Mouse (Mus musculus): ENCODE data around the gene Fndc3b. TPM values are rescaled to one million over a fixed set of nuclear protein-coding genes. Genes with fewer than 3 reads are reported as not detected.

The Fndc3b gene
- polyA plus RNA-seq, 1 experiment from 2014 or later: 10.5 TPM

GRCm38 (mm10) chr3:27430621-27431263, 280.4 kb downstream of the Fndc3b start:
- no peak overlapping the region for H3K4me3 ChIP-seq (ENCODE audit: low read depth, low read length)
- no peaks in the 10 kb centered on the region; the same call in 1 of the 2 replicates for H3K36me3 ChIP-seq (replicated peaks; ENCODE audit: control insufficient read depth, insufficient read depth, low read depth, low read length)
- H3K27ac ChIP-seq (replicated peaks; ENCODE audit: low read depth, low read length): no peak overlapping the region
- no peaks in the 10 kb centered on the region for H3K9me3 ChIP-seq (replicated peaks; ENCODE audit: control insufficient read depth, low read length)
- no peaks in the 10 kb centered on the region for H3K27me3 ChIP-seq (ENCODE audit: control insufficient read depth, insufficient read depth, low read length)
- no peak overlapping the region for H3K9ac ChIP-seq (replicated peaks; ENCODE audit: low read length)
- ATAC-seq (replicated peaks; ENCODE audit: insufficient number of reproducible peaks, low FRiP score, low TSS enrichment, low read depth) (no peak), DNase-seq (ENCODE audit: low spot score) (no peak)
- 87% methylated on average over 13 of the region's 13 CpGs for WGBS
- H3K4me1 ChIP-seq (ENCODE audit: control insufficient read depth, insufficient read depth, low read length): no peaks in the 10 kb centered on the region
- H3K4me2 ChIP-seq (ENCODE audit: low read depth, low read length): no peak overlapping the region

- H3K27me3 ChIP-seq (ENCODE audit: control insufficient read depth, insufficient read depth, low read length): no peaks in the 10 kb centered on the region
- H3K9ac ChIP-seq (replicated peaks; ENCODE audit: low read length): no peak overlapping the region
- H3K4me1 ChIP-seq (ENCODE audit: control insufficient read depth, insufficient read depth, low read length): no peaks in the 10 kb centered on the region
- H3K9me3 ChIP-seq (replicated peaks; ENCODE audit: control insufficient read depth, low read length): no peaks in the 10 kb centered on the region
- 82% methylated on average over 6 of the region's 6 CpGs for WGBS
- DNase-seq (ENCODE audit: low spot score) (no peak), ATAC-seq (replicated peaks; ENCODE audit: insufficient number of reproducible peaks, low FRiP score, low TSS enrichment, low read depth) (no peak)
- H3K4me3 ChIP-seq (ENCODE audit: low read depth, low read length): no peak overlapping the region
- H3K4me2 ChIP-seq (ENCODE audit: low read depth, low read length): no peak overlapping the region
- no peak overlapping the region for H3K27ac ChIP-seq (replicated peaks; ENCODE audit: low read depth, low read length)
- H3K36me3 ChIP-seq (replicated peaks; ENCODE audit: control insufficient read depth, insufficient read depth, low read depth, low read length): no peaks in the 10 kb centered on the region; the same call in 1 of the 2 replicates
Observed at GRCm38 (mm10) chr3:27427406-27427805, 283.7 kb downstream of the Fndc3b start.

- no peak for ATAC-seq (replicated peaks; ENCODE audit: insufficient number of reproducible peaks, low FRiP score, low TSS enrichment, low read depth)
- WGBS: 90% methylated on average over 11 of the region's 11 CpGs
Observed at GRCm38 (mm10) chr3:27424049-27424667, 286.9 kb downstream of the Fndc3b start.

GRCm38 (mm10) chr3:27422521-27422920, 288.6 kb downstream of the Fndc3b start:
- no peak overlapping the region for H3K9ac ChIP-seq (replicated peaks; ENCODE audit: low read length)
- ATAC-seq (replicated peaks; ENCODE audit: insufficient number of reproducible peaks, low FRiP score, low TSS enrichment, low read depth) (no peak), DNase-seq (ENCODE audit: low spot score) (no peak)
- no peaks in the 10 kb centered on the region for H3K9me3 ChIP-seq (replicated peaks; ENCODE audit: control insufficient read depth, low read length)
- H3K36me3 ChIP-seq (replicated peaks; ENCODE audit: control insufficient read depth, insufficient read depth, low read depth, low read length): no peaks in the 10 kb centered on the region; the same call in 1 of the 2 replicates
- H3K4me2 ChIP-seq (ENCODE audit: low read depth, low read length): no peak overlapping the region
- no peaks in the 10 kb centered on the region for H3K4me1 ChIP-seq (ENCODE audit: control insufficient read depth, insufficient read depth, low read length)
- H3K27me3 ChIP-seq (ENCODE audit: control insufficient read depth, insufficient read depth, low read length): no peaks in the 10 kb centered on the region
- no peak overlapping the region for H3K4me3 ChIP-seq (ENCODE audit: low read depth, low read length)
- no peak overlapping the region for H3K27ac ChIP-seq (replicated peaks; ENCODE audit: low read depth, low read length)
- 89% methylated on average over 6 of the region's 6 CpGs for WGBS

More at GRCm38 (mm10) chr3:27424049-27424667, 286.9 kb downstream of the Fndc3b start:
- Histone ChIP-seq H3K4me1 (ENCODE audit: control insufficient read depth, insufficient read depth, low read length) (no peaks in the 10 kb centered on the region), H3K4me3 (ENCODE audit: low read depth, low read length) (no peak overlapping the region), H3K27me3 (ENCODE audit: control insufficient read depth, insufficient read depth, low read length) (no peaks in the 10 kb centered on the region), H3K9ac (replicated peaks; ENCODE audit: low read length) (no peak overlapping the region), H3K9me3 (replicated peaks; ENCODE audit: control insufficient read depth, low read length) (no peaks in the 10 kb centered on the region), H3K4me2 (ENCODE audit: low read depth, low read length) (no peak overlapping the region), H3K27ac (replicated peaks; ENCODE audit: low read depth, low read length) (no peak overlapping the region), H3K36me3 (replicated peaks; ENCODE audit: control insufficient read depth, insufficient read depth, low read depth, low read length) (no peaks in the 10 kb centered on the region; the same call in 1 of the 2 replicates)
- no peak for DNase-seq (ENCODE audit: low spot score)

GRCm38 (mm10) chr3:27421980-27422379, 289.1 kb downstream of the Fndc3b start:
- Histone ChIP-seq H3K36me3 (replicated peaks; ENCODE audit: control insufficient read depth, insufficient read depth, low read depth, low read length) (no peaks in the 10 kb centered on the region; the same call in 1 of the 2 replicates), H3K4me3 (ENCODE audit: low read depth, low read length) (no peak overlapping the region), H3K4me2 (ENCODE audit: low read depth, low read length) (no peak overlapping the region), H3K27me3 (ENCODE audit: control insufficient read depth, insufficient read depth, low read length) (no peaks in the 10 kb centered on the region), H3K9me3 (replicated peaks; ENCODE audit: control insufficient read depth, low read length) (no peaks in the 10 kb centered on the region), H3K27ac (replicated peaks; ENCODE audit: low read depth, low read length) (no peak overlapping the region), H3K4me1 (ENCODE audit: control insufficient read depth, insufficient read depth, low read length) (no peaks in the 10 kb centered on the region), H3K9ac (replicated peaks; ENCODE audit: low read length) (no peak overlapping the region)
- ATAC-seq (replicated peaks; ENCODE audit: insufficient number of reproducible peaks, low FRiP score, low TSS enrichment, low read depth): no peak
- DNase-seq (ENCODE audit: low spot score): no peak
- 68% methylated on average over 12 of the region's 12 CpGs for WGBS

- no peak for DNase-seq (ENCODE audit: low spot score)
- Histone ChIP-seq H3K27me3 (ENCODE audit: control insufficient read depth, insufficient read depth, low read length) (no peaks in the 10 kb centered on the region), H3K4me1 (ENCODE audit: control insufficient read depth, insufficient read depth, low read length) (no peaks in the 10 kb centered on the region), H3K36me3 (replicated peaks; ENCODE audit: control insufficient read depth, insufficient read depth, low read depth, low read length) (no peaks in the 10 kb centered on the region), H3K4me2 (ENCODE audit: low read depth, low read length) (no peak overlapping the region), H3K4me3 (ENCODE audit: low read depth, low read length) (no peak overlapping the region), H3K9me3 (replicated peaks; ENCODE audit: control insufficient read depth, low read length) (no peaks in the 10 kb centered on the region), H3K27ac (replicated peaks; ENCODE audit: low read depth, low read length) (no peak overlapping the region), H3K9ac (replicated peaks; ENCODE audit: low read length) (no peak overlapping the region)
- no peak for ATAC-seq (replicated peaks; ENCODE audit: insufficient number of reproducible peaks, low FRiP score, low TSS enrichment, low read depth)
- WGBS: 96% methylated on average over 8 of the region's 8 CpGs
Observed at GRCm38 (mm10) chr3:27418602-27419001, 292.5 kb downstream of the Fndc3b start.

- Histone ChIP-seq H3K4me1 (ENCODE audit: control insufficient read depth, insufficient read depth, low read length) (no peaks in the 10 kb centered on the region), H3K9ac (replicated peaks; ENCODE audit: low read length) (no peak overlapping the region), H3K27me3 (ENCODE audit: control insufficient read depth, insufficient read depth, low read length) (no peaks in the 10 kb centered on the region), H3K9me3 (replicated peaks; ENCODE audit: control insufficient read depth, low read length) (no peaks in the 10 kb centered on the region), H3K4me2 (ENCODE audit: low read depth, low read length) (no peak overlapping the region), H3K4me3 (ENCODE audit: low read depth, low read length) (no peak overlapping the region), H3K36me3 (replicated peaks; ENCODE audit: control insufficient read depth, insufficient read depth, low read depth, low read length) (no peaks in the 10 kb centered on the region), H3K27ac (replicated peaks; ENCODE audit: low read depth, low read length) (no peak overlapping the region)
- 74% methylated on average over 10 of the region's 10 CpGs for WGBS
- DNase-seq (ENCODE audit: low spot score): no peak
- no peak for ATAC-seq (replicated peaks; ENCODE audit: insufficient number of reproducible peaks, low FRiP score, low TSS enrichment, low read depth)
Observed at GRCm38 (mm10) chr3:27416786-27417185, 294.3 kb downstream of the Fndc3b start.

GRCm38 (mm10) chr3:27413566-27413965, 297.5 kb downstream of the Fndc3b start:
- no peak overlapping the region for H3K27ac ChIP-seq (replicated peaks; ENCODE audit: low read depth, low read length)
- DNase-seq (ENCODE audit: low spot score) (no peak), ATAC-seq (replicated peaks; ENCODE audit: insufficient number of reproducible peaks, low FRiP score, low TSS enrichment, low read depth) (no peak)
- 62% methylated on average over 3 of the region's 3 CpGs for WGBS
- H3K4me2 ChIP-seq (ENCODE audit: low read depth, low read length): no peak overlapping the region
- no peak overlapping the region for H3K9ac ChIP-seq (replicated peaks; ENCODE audit: low read length)
- no peaks in the 10 kb centered on the region for H3K4me1 ChIP-seq (ENCODE audit: control insufficient read depth, insufficient read depth, low read length)
- H3K4me3 ChIP-seq (ENCODE audit: low read depth, low read length): no peak overlapping the region
- H3K36me3 ChIP-seq (replicated peaks; ENCODE audit: control insufficient read depth, insufficient read depth, low read depth, low read length): no peaks in the 10 kb centered on the region
- H3K27me3 ChIP-seq (ENCODE audit: control insufficient read depth, insufficient read depth, low read length): no peaks in the 10 kb centered on the region
- no peaks in the 10 kb centered on the region for H3K9me3 ChIP-seq (replicated peaks; ENCODE audit: control insufficient read depth, low read length)
